Mouse (Mus musculus): ENCODE measurements around the gene Zc3hav1. TPM values are rescaled to one million over a fixed set of nuclear protein-coding genes. Genes with fewer than 3 reads are reported as not detected.

Gene Zc3hav1
- polyA plus RNA-seq (2014; fragmentation: Nextera tagmentation; extraction: Ambion mirVana), result 0.74 and 1.8 TPM in 2 replicates

- 0 out of 2 replicates have a peak within 1 kb of the TSS, but pooled peaks have one; percentile 16 for H3K9ac ChIP-seq (replicated peaks; ENCODE audit: low read length)
- WGBS, result under 1% methylated on average over 87 of the region's 87 CpGs
- peaks cover 12% of the 10 kb centered on the region; the same call in 1 of the 2 replicates for H3K4me1 ChIP-seq (ENCODE audit: control insufficient read depth, insufficient read depth, low read length)
- peak; percentile 24; the same call in 1 of the 2 replicates for ATAC-seq (ENCODE audit: low FRiP score, low TSS enrichment)
- H3K9me3 ChIP-seq (ENCODE audit: control insufficient read depth, low read length), result no peaks in the 10 kb centered on the region
- H3K27me3 ChIP-seq (ENCODE audit: control insufficient read depth, insufficient read depth, low read length), result peaks cover 58% of the 10 kb centered on the region
- H3K36me3 ChIP-seq (ENCODE audit: control insufficient read depth, insufficient read depth, low read length), result no peaks in the 10 kb centered on the region
- DNase-seq, result peak; percentile 66
- peak within 1 kb of the TSS; percentile 62 for H3K4me2 ChIP-seq (ENCODE audit: low read length)
- peak within 1 kb of the TSS; percentile 43 for H3K4me3 ChIP-seq (replicated peaks; ENCODE audit: low read depth, low read length)
- no peak within 1 kb of the TSS for H3K27ac ChIP-seq (replicated peaks; ENCODE audit: low read depth, low read length)
Measured at GRCm38 (mm10) chr6:38353811-38354722, at the start of gene Zc3hav1. TSS of gene Zc3hav1 (minus strand) at chr6:38354603.

- H3K9me3 ChIP-seq (ENCODE audit: control insufficient read depth, low read length), result no peaks in the 10 kb centered on the region
- DNase-seq, result peak; percentile 50
- H3K27me3 ChIP-seq (ENCODE audit: control insufficient read depth, insufficient read depth, low read length), result no peaks in the 10 kb centered on the region
- H3K4me2 ChIP-seq (ENCODE audit: low read length), result no peak overlapping the region
- H3K4me3 ChIP-seq (replicated peaks; ENCODE audit: low read depth, low read length), result no peak overlapping the region
- H3K9ac ChIP-seq (replicated peaks; ENCODE audit: low read length), result no peak overlapping the region
- H3K36me3 ChIP-seq (ENCODE audit: control insufficient read depth, insufficient read depth, low read length), result peaks cover 34% of the 10 kb centered on the region
- no peak overlapping the region for H3K27ac ChIP-seq (replicated peaks; ENCODE audit: low read depth, low read length)
- no peak for ATAC-seq (ENCODE audit: low FRiP score, low TSS enrichment)
- 81% methylated on average over 3 of the region's 3 CpGs for WGBS
- H3K4me1 ChIP-seq (ENCODE audit: control insufficient read depth, insufficient read depth, low read length), result no peaks in the 10 kb centered on the region
Measured at GRCm38 (mm10) chr6:38389671-38390070, 35.3 kb upstream of the Zc3hav1 start.

- WGBS, result under 1% methylated on average over 26 of the region's 26 CpGs
- peak; percentile 96 for DNase-seq
- peak within 1 kb of the TSS; percentile 55 for H3K4me3 ChIP-seq (replicated peaks; ENCODE audit: low read depth, low read length)
- peaks cover 20% of the 10 kb centered on the region; the same call in 1 of the 2 replicates for H3K36me3 ChIP-seq (ENCODE audit: control insufficient read depth, insufficient read depth, low read length)
- H3K9ac ChIP-seq (replicated peaks; ENCODE audit: low read length), result peak within 1 kb of the TSS; percentile 58
- H3K27ac ChIP-seq (replicated peaks; ENCODE audit: low read depth, low read length), result peak within 1 kb of the TSS; percentile 71
- peak; percentile 91 for ATAC-seq (ENCODE audit: low FRiP score, low TSS enrichment)
- no peaks in the 10 kb centered on the region for H3K27me3 ChIP-seq (ENCODE audit: control insufficient read depth, insufficient read depth, low read length)
- no peaks in the 10 kb centered on the region for H3K9me3 ChIP-seq (ENCODE audit: control insufficient read depth, low read length)
- H3K4me2 ChIP-seq (ENCODE audit: low read length), result peak within 1 kb of the TSS; percentile 74
- H3K4me1 ChIP-seq (ENCODE audit: control insufficient read depth, insufficient read depth, low read length), result 0 out of 2 replicates have a peak, but pooled peaks cover 4% of the 10 kb centered on the region
Measured at GRCm38 (mm10) chr6:38381129-38381771, 26.8 kb upstream of the Zc3hav1 start, which contains the start of gene Ttc26. TSS of gene Ttc26 (plus strand) at chr6:38381469.

DNA sequence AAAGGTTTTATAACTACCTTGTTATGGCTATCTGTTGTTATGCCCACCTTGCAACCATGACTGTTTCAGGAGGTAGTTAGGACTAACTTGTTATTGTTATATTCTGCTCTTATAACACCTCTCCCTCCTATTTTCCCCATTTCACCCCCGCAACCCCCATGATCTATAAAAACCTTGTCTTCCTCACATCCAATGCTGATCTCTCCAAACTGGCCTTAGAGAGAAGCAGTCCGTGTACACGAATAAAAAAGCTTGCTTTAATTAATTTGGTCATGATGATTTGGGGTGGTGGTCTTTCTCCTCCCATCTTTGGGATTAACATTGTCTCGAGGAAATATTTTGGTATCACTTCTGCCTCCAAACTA lies 26.3 kb upstream of the Zc3hav1 start:
- no peaks in the 10 kb centered on the region for H3K9me3 ChIP-seq (ENCODE audit: control insufficient read depth, low read length)
- H3K27ac ChIP-seq (replicated peaks; ENCODE audit: low read depth, low read length), result peak overlapping the region; percentile 71
- ATAC-seq (ENCODE audit: low FRiP score, low TSS enrichment), result no peak
- H3K36me3 ChIP-seq (ENCODE audit: control insufficient read depth, insufficient read depth, low read length), result peaks cover 16% of the 10 kb centered on the region; the same call in 1 of the 2 replicates
- H3K27me3 ChIP-seq (ENCODE audit: control insufficient read depth, insufficient read depth, low read length), result no peaks in the 10 kb centered on the region
- H3K4me1 ChIP-seq (ENCODE audit: control insufficient read depth, insufficient read depth, low read length), result 0 out of 2 replicates have a peak, but pooled peaks cover 4% of the 10 kb centered on the region
- peak overlapping the region; percentile 55 for H3K4me3 ChIP-seq (replicated peaks; ENCODE audit: low read depth, low read length)
- peak overlapping the region; percentile 74 for H3K4me2 ChIP-seq (ENCODE audit: low read length)
- under 1% methylated on average over 4 of the region's 4 CpGs for whole genome bisulfite sequencing
- DNase-seq, result no peak
- H3K9ac ChIP-seq (replicated peaks; ENCODE audit: low read length), result peak overlapping the region; percentile 58

GRCm38 (mm10) chr6:38374271-38374670 lies 19.9 kb upstream of the Zc3hav1 start:
- WGBS, result 68% methylated on average over 1 of the region's 1 CpGs
- no peak for DNase-seq
- H3K27me3 ChIP-seq (ENCODE audit: control insufficient read depth, insufficient read depth, low read length), result no peaks in the 10 kb centered on the region
- no peak overlapping the region for H3K4me3 ChIP-seq (replicated peaks; ENCODE audit: low read depth, low read length)
- ATAC-seq (ENCODE audit: low FRiP score, low TSS enrichment), result no peak
- H3K4me2 ChIP-seq (ENCODE audit: low read length), result no peak overlapping the region
- no peaks in the 10 kb centered on the region for H3K9me3 ChIP-seq (ENCODE audit: control insufficient read depth, low read length)
- no peaks in the 10 kb centered on the region for H3K36me3 ChIP-seq (ENCODE audit: control insufficient read depth, insufficient read depth, low read length)
- H3K27ac ChIP-seq (replicated peaks; ENCODE audit: low read depth, low read length), result no peak overlapping the region
- H3K4me1 ChIP-seq (ENCODE audit: control insufficient read depth, insufficient read depth, low read length), result no peaks in the 10 kb centered on the region
- no peak overlapping the region for H3K9ac ChIP-seq (replicated peaks; ENCODE audit: low read length)

- Histone ChIP-seq H3K36me3 (ENCODE audit: control insufficient read depth, insufficient read depth, low read length) (no peaks in the 10 kb centered on the region), H3K9me3 (ENCODE audit: control insufficient read depth, low read length) (no peaks in the 10 kb centered on the region), H3K27me3 (ENCODE audit: control insufficient read depth, insufficient read depth, low read length) (no peaks in the 10 kb centered on the region), H3K4me3 (replicated peaks; ENCODE audit: low read depth, low read length) (no peak overlapping the region), H3K27ac (replicated peaks; ENCODE audit: low read depth, low read length) (no peak overlapping the region), H3K4me1 (ENCODE audit: control insufficient read depth, insufficient read depth, low read length) (no peaks in the 10 kb centered on the region), H3K9ac (replicated peaks; ENCODE audit: low read length) (no peak overlapping the region), H3K4me2 (ENCODE audit: low read length) (no peak overlapping the region)
- 75% methylated on average over 3 of the region's 3 CpGs for WGBS
- DNase-seq, result no peak
- no peak for ATAC-seq (ENCODE audit: low FRiP score, low TSS enrichment)
Measured at GRCm38 (mm10) chr6:38369945-38370344, 15.5 kb upstream of the Zc3hav1 start.

GRCm38 (mm10) chr6:38364121-38364520 lies 9.7 kb upstream of the Zc3hav1 start:
- no peaks in the 10 kb centered on the region for H3K27me3 ChIP-seq (ENCODE audit: control insufficient read depth, insufficient read depth, low read length)
- DNase-seq (no peak), ATAC-seq (ENCODE audit: low FRiP score, low TSS enrichment) (no peak)
- H3K27ac ChIP-seq (replicated peaks; ENCODE audit: low read depth, low read length), result no peak overlapping the region
- H3K4me2 ChIP-seq (ENCODE audit: low read length), result no peak overlapping the region
- H3K4me1 ChIP-seq (ENCODE audit: control insufficient read depth, insufficient read depth, low read length), result no peaks in the 10 kb centered on the region
- no peak overlapping the region for H3K4me3 ChIP-seq (replicated peaks; ENCODE audit: low read depth, low read length)
- no peak overlapping the region for H3K9ac ChIP-seq (replicated peaks; ENCODE audit: low read length)
- no peaks in the 10 kb centered on the region for H3K36me3 ChIP-seq (ENCODE audit: control insufficient read depth, insufficient read depth, low read length)
- H3K9me3 ChIP-seq (ENCODE audit: control insufficient read depth, low read length), result no peaks in the 10 kb centered on the region

GRCm38 (mm10) chr6:38363370-38363769 lies 9.0 kb upstream of the Zc3hav1 start:
- H3K4me3 ChIP-seq (replicated peaks; ENCODE audit: low read depth, low read length), result no peak overlapping the region
- 70% methylated on average over 4 of the region's 4 CpGs for WGBS
- no peaks in the 10 kb centered on the region for H3K9me3 ChIP-seq (ENCODE audit: control insufficient read depth, low read length)
- no peak overlapping the region for H3K9ac ChIP-seq (replicated peaks; ENCODE audit: low read length)
- ATAC-seq (ENCODE audit: low FRiP score, low TSS enrichment) (no peak), DNase-seq (no peak)
- H3K4me1 ChIP-seq (ENCODE audit: control insufficient read depth, insufficient read depth, low read length), result no peaks in the 10 kb centered on the region
- no peak overlapping the region for H3K4me2 ChIP-seq (ENCODE audit: low read length)
- H3K27ac ChIP-seq (replicated peaks; ENCODE audit: low read depth, low read length), result no peak overlapping the region
- H3K36me3 ChIP-seq (ENCODE audit: control insufficient read depth, insufficient read depth, low read length), result no peaks in the 10 kb centered on the region
- H3K27me3 ChIP-seq (ENCODE audit: control insufficient read depth, insufficient read depth, low read length), result no peaks in the 10 kb centered on the region
